Mouse (Mus musculus): Measurements from ENCODE around the gene Izumo4. TPM values are rescaled to one million over a fixed set of nuclear protein-coding genes. Genes with fewer than 3 reads are reported as not detected.

Gene Izumo4
- 10 to 100 TPM in 1 of 2 experiments, 1 to 10 TPM in 1; 6.9 to 13.1 TPM for total RNA-seq (2021)
- long read RNA-seq, experiment 1, partial matches to known transcripts = 2 of 11 reads
- long read RNA-seq, experiment 1, other reads (novel, unspliced or antisense) = 9 of 11 reads
- long read RNA-seq, experiment 2, partial matches to known transcripts = 0 of 4 reads
- long read RNA-seq, experiment 2, other reads (novel, unspliced or antisense) = 4 of 4 reads

DNA sequence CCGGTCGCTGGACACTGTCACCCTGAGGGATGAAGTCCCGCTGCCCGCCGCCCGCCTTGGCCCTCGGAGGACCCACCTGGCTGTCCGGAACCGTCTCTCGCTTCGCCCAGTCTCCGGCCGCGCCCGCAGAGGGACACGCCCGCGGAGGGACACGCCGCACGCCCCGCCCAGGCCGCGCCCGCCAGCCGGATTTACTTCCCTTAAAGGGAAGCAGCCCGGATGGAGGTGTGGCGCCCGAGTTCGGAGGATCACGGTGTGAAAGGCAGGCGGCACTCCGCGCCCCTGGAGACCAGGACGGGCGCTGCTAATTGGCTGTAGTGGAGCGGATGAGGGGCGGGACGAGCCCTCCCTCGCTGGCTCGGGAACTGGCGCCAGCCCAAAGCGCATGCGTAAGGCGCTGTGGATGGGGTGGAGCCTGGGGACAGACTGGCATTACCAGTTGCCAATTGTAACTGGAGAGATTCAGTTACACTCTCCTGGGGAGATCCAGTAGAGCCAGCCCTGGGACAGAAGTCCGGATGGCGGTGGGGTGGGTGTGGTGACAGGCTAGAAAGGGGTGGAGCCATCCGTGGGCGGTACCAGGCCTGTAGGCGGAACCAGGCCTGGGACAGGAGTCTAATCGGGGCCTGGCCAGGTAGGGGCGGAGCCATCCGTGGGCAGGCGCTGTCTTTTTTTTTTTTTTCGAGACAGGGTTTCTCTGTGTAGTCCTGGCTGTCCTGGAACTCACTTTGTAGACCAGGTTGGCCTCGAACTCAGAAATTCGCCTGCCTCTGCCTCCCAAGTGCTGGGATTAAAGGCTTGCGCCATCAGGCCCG, at the start of gene Izumo4, which contains the start of gene Mob3a:
Gene Izumo4 (plus strand): TSS at position 464 of the 815 bp plus-strand sequence.
Gene Mob3a (minus strand): TSS at position 257 of the 815 bp plus-strand sequence.
- peak; percentile 99 for DNase-seq

DNA sequence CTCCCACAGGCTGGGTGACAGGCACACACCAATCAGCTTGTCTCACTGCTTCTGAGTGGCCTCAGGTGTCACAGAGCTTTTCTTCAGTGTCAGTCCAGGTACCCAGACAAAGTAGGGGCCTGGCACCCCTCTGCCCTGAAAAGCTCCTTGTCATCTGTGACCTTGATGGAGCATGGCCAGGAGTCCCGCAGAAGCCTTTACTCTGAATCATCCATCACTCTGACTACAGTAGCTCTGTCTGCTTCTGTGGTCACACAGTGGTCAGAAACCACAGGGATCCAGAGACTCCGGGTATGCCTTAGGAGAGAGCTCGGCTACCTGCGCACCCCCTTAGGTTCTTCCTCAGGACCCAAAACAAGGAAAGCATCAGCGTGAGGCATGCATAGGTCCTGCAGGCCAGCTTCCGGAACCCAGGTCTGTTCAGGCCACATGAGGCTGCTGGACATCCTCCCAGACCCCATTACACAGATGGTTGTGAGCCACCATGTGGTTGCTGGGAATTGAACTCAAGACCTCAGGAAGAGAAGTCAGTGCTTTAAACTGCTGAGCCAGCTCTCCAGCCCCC, 48.7 kb upstream of the Izumo4 start:
- no peak for DNase-seq

DNA sequence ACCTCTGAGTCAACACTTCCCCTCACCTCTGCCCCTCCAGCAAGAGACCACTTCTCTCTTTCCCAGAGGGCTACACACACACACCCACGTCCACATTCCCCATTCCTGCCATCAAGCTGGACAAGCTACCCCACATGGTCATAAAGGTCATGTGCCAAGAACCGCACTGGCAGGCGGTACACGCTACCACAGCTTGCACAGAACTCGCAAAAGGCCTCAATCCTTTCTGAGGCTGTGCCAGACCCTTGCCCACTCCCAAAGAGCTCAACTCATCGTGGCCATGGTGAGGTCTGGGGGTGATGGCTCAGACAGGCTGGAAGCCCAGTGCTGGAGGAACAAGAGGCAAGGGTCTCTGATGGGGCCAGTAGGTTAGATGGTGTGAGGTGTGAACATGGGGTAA, 47.1 kb upstream of the Izumo4 start:
- DNase-seq = no peak

DNA sequence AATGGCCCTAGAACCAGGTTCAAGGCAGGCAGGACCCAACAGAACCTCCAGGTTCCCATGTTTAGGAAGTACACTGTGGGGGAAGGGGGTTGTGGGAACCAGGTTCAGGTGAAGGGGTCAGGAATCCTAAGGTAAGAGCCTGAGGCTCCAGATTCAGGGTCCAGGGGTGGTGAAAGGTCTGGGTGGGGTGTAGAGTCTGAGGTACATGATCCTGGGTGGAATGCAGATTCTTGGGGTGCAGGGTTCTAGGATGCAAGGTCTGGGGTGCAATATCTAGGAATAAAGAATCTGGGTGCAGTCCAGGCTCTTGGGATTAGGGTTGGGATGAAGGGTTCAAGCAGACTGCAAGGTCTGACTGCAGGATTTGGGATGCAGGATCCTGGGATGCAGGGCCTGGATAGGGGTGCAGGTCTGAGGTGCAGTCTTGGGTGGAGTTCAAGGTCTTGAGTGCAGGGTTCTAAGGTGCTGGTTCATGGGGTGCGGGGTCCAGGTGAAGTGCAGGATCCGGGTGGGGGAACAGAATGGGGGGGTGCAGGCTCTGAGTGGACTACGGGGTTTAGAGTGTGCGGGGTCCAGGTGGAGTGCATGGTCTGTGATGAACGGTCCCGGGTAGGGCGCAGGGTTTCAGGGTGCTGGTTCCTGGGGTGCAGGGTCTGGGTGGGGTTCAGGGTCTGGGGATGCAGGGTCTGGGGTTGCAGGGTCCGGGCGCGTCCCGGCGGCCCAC, 46.4 kb upstream of the Izumo4 start:
- no peak for DNase-seq

DNA sequence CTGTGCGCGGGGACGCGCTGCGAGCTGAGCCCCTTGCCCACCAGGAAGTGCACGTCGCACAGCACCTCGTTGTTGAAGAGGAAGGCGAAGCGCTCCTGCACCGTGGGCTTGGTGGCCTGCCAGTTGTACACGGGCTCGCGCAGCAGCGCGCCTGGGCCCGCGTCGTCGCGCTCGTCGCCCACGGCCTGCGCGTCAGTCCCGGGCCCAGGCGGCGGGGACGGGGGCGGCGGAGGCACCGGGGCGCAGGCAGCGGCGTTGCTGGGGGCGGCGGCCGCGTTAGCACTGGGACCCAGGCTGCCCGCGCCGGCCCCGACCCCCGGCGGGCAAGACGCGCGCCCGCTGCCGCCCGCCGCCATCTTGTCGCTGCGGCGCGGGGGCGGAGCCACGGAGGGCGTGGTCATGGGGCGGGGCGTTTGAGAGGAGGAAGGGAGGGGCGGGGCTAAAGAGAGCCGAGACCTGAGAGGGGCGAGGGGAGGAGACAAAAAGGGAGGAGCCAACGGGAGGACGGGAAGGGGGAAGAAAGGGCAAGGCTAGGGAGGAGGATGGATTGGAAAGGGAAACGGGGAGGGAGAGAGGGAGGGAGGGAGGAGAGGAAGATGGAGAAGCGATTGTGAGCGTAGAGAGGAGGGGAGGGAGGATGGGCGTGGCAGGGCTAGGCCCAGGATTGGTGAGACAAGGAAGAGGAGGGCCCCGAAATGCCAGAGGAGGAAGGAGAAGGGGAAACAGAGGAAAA, 45.7 kb upstream of the Izumo4 start:
- DNase-seq = peak; percentile 99

DNA sequence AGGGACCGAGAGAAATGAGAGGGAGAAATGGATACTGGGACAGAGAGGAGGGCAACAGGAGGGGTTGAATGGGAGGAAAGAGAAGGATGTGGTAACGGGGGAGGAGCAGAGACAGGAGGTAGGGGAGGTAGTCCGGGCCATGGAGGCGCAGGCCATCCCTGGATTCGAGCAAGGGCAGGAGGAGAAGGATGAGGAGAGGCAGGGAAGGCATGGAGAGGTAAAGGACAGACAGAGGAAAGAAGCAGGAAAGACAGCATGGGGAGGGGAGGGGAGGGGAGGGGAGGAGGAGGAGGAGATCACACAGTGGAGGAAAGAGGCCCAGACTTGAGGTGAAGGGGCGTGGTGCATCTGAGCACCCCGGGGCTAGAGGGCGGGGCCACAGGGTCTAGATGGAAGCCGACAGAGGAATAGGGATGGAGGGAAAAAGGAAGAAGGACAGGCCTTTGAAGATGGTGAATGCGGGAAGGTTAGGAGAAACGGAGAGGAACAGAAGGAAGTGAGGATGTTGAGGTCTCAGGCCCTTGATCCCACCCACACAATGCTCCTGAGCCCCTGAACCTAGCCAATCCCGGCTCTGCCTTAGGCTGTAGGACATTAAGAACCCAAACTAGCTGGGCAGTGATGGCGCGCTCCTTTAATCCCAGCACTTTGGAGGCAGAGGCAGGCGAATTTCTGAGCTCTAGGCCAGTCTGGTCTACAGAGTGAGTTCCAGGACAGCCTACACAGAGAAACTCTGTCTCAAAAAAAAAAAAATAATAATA, 44.9 kb upstream of the Izumo4 start, which contains the start of gene Btbd2:
Gene Btbd2 (minus strand): TSS at position 209 of the 761 bp plus-strand sequence.
- DNase-seq = no peak

DNA sequence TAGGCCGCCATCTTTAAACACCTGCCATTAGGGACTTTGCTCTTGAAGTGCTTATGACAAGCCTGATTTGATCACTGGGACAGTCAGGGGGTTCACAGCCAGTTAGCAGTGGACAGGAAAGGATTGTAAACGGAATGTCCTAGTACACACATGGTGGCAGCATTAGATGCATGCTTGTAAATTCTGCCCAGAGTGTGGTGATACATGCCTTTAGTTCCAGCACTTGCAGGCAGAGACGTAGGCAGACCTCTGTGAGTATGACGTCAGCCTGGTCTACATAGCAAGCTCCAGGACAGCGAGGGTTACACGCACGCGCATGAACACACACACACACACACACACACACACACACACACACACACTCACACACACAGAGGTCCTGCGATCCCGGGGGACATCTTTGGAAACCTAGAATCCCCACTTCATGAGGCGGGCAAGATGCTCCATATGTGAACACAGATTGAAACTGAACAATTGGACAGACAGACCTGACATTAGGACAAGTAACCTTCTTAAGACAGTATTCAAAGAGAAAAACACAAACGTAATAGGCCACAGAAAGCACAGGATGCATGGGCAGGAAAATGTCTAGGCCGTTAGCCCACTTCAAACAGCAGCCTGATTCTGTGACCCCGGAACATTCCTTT, 43.7 kb upstream of the Izumo4 start:
- no peak for DNase-seq

DNA sequence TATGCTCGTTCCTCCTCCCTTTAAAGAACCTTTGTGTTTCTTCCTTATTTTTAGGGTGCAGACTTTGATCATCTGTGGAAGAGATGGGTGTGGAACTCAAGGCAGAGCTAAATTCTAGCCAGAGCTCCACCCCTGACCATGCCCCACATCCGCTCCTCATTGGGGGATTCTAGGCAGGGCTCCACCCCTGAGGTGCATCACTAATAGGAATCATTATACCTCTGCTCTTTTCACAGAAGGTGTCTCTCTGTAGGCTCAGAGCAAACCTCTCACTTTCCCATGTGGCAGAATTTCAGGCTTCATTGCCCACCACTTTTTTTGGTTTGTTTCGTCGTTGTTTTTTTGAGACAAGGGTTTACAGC, 43.2 kb upstream of the Izumo4 start:
- DNase-seq = no peak

DNA sequence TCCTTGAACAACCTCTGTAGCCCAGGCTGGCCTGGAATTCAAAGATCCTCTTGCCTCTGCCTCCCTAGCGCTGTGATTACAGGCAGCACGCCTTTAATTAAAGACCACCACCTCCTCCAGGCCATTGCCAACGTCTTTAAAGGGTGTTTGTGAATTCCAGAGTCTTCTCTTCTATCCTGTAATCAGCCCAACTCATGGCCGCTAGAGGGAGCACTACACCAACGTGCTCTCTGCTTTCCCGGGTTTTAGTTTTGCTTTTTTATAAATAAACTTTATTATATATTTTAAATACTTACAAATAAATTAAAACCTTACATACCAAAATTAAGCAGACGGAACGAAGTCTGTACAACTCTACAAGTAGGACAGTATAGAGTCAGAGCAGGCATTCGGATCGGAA, 42.8 kb upstream of the Izumo4 start:
- DNase-seq = peak; percentile 87

DNA sequence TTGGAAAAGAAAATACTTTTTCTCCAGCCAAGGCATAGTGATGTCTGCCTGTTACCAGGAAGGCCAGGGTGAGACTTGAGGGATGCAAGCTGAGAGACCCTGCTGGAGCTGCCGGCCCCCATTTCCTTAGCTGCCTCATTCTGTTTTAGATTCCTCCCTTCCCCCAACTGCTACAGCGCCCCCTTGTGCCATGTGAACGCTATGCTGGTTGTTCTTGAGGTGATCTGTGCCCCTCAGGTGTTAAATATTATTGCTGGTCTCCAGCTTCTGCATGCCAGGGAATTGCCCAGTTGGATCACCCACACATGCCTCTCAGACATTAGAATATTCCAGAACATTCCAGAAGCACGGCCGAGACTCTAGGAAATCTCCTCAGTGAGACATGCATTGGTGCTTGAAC, 40.8 kb upstream of the Izumo4 start:
- DNase-seq = peak; percentile 64

DNA sequence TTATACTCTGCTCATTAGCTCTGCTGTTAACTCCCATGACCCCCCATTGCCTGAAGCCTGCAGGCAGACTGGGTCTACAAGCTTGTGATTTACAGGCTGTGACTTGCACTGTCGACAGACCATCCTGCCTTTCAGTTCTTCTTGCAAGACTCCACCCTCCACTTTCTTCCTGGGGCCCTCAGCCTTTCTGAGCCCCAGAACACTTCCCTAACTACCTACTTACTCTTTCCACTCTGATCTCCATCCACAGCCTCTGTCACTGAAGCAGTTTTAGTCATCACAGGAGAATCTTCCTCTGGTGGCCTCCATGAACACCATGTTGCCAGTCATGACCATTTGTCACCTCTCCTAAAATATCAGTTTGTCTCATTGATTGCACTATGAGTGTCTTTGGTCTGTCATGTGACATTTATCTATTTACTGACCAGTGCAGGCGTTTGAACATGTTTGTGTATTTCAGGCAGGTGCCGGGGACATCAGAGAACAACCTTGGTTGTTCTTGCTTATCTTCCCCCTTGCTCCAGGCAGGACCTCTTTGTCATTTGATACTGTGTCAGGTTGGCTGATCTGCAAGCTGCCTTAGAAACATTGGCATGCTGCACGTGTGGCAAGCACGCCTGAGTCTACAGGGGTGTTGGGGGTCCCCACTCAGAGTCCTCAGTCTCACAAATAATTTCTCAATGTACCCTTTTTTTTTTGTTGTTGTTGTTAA, 38.3 kb upstream of the Izumo4 start:
- no peak for DNase-seq

DNA sequence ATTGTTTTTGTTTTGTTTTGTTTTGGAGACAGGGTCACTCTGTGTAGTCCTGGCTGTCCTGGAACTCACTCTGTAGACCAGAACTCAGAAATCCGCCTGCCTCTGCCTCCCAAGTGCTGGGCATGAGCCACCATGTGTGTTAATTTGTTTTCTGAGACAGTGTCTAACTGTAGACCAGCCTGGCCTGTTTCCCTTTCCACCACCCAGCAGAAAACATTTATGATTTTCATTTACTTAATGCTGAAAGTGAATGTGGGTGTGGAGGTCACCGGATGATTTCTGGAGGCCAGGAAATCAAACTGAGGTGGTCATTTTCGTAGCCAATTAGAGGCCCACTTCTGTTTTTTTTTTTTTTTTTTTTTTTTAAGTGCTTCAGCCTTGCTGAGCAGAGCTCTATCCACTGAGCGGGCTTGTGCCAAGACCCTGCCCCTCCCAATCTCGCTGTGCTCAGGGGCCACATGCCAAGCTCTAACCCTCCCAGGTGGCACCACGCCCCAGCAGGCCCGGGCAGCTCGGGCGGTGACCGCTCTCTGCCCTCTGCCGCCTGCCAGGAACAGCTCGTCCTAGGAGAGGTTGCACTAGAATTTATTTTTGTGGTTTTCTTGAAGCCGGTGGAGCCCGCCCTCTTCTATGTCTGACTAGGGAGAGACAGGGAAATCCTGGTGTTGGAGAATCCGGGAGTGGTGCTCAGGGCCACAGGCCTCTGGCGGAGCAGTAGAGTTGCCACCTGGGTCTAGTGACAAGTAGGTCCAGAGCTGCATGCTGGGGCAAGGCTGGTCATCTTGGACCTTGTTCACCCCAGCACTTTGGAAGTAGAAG, 37.6 kb upstream of the Izumo4 start:
- peak; percentile 91 for DNase-seq

DNA sequence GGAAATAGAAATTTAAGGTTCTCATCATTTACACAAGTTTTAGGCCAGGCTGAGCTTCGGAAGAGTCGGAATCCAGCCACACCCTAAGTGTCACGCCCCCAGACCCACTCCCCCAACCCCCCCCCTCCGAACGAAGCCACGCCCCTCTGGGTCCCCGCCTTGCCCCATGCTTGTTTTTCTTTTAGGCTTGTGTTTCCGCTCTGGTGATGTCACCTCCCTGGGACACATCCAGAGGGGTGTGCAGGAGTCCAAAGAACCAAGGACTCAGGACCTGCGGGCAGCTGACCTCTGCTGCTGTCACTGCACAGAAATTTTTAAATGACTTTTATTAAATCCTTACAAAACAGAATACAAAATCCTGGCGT, 37.0 kb upstream of the Izumo4 start:
- DNase-seq = peak; percentile 87

DNA sequence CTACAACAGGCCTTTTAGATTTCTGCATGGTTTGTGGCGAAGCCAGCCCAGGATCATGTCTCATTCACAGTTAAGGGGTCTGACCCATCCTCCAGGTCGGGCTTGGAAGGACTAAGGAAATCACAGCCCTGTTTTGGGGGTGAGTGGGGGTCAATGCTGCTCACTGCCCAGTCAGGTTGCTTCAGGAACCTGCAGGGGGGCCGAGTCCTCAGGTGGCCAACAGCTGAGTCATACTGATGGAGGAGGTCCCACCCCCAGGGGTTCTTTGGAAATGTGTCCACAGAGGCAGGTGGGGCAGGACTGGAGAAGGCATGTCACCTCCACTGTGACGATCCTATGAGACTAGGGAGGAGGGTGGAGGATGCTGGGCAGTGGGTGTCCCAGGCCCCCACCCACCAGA, 36.5 kb upstream of the Izumo4 start:
- no peak for DNase-seq

DNA sequence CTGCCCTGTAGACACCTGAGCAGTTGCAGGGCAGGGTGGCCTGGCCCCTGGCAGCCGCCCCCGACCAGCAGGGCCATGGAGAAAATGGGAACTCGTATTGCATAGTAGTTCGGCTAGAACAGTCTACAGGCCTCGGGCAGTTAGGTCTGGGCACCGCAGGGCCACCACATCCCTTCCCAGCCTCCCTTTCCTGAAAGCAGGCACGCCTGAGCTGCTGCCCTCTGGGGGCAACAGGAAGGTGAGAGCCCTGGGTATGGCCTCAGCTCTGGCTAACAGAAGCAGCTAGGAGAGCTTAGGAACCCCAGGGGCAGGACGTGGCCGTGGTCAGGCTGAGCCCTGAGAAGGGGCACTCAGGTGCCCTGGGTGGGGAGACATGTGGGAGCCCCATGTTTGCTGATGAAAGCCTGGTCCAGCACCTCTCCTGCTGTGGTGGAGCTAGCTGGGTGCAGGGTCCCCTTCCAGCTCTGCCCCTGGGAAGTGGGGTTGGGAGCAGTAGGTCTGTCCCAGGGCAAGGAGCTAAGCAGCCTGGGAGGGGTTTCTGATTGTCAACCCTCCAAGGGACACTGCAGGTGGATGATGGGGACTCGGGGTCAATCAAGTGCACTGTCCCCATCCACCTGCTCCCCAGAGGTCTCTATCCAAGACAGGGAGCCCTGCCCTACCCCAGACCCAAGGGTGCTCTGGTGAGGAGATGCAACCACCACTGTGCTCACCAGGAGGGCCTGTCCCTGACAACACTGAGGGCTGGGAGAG, 35.8 kb upstream of the Izumo4 start:
- DNase-seq = no peak

DNA sequence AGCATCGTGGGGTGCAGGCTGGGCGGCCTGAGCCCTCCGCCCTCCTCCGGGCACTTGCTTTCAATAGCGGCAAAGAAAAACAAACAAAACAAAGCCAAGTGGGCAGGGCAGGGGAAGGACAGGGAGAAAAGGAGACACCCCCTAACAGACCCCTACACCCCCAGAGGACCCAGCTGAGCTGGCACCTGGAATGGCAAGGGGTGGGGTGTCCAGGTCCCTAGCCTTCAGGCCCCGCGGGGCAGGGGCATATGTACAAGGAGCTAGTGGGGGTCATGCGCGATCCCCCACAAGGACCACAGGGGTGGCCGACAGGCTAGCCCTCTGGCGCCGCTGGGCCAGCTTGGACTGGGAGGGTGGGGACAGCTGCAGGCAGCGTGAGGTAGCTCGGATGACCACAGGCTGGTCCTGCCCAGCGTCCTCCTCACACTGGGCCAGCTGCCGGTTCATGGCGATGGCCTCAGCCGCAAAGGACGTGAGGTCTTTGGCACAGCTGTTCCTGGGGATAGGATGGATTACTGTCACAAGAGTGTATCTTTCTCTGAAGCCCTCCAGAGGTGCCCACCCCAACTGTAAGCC, 35.1 kb upstream of the Izumo4 start:
- no peak for DNase-seq

DNA sequence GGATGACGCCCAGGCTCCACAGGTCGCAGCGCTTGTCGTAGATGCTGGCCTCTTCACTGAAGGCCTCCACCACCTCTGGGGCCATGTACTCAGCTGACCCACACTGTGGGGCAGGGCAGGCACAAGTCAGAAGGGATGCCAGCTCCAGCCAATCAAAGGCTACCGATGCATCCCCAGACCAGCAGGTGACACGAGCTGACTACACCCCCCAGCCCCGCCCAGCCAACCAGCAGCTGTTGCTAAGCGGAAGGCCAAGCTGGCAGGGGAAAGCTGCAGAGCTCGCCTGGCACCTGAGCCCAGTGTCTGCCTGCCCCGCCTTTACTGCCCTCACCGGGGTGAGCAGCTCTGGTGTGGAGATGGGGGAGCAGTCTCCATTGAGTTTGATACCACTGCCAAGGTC, 33.4 kb upstream of the Izumo4 start:
- no peak for DNase-seq

DNA sequence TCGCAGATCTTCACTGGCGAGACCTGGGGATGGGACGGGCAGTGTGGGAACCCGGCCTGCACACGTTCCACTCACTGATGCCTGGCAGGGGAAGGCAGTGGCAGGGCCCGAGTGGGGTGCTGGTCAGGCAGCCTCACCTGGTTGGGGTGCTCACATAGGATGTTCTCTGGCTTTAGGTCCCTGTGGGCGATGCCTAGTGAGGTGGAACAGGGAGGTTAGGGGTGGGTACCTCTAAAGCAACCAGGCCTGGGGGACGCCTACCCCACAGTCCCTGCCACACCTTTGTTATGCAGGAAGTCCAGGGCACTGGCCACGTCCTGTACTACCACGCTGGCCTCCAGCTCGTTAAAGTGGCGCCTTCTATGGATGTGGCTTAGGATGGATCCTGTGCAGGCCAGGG, 33.0 kb upstream of the Izumo4 start:
- no peak for DNase-seq

Measured in adrenal gland, postnatal 10 days (tissue).